Mouse (Mus musculus) mouse trophoblast stem cell (cell line): ENCODE measurements around the gene Gm9758.
"Not testable (repeated sequence)": the region's sequence is repeated elsewhere in the genome, so short reads cannot be mapped to it uniquely, and the experiment has no call there.

Experiments used
- in situ Hi-C, 2 experiments: fragments of 300-500 bp; cut with MseI, MboI; formaldehyde crosslinking; loops; 2 replicates in 1 of 2; 3 replicates in 1 of 2; pipeline ENCODE4 v1.15.1; 2025

Gene Gm9758

GRCm38 (mm10) chr5:14914799-14915198 lies at the start of gene Gm9758:
Gene Gm9758 (minus strand): TSS chr5:14914899.
- in situ Hi-C loops: not testable (repeated sequence)

- in situ Hi-C loops: not testable (repeated sequence)
These were observed 49.1 kb upstream of the Gm9758 start for GRCm38 (mm10) chr5:14963821-14964220.

GRCm38 (mm10) chr5:14961502-14961901 lies 46.8 kb upstream of the Gm9758 start:
- in situ Hi-C loops: not testable (repeated sequence)

GRCm38 (mm10) chr5:14955928-14956706 lies 41.4 kb upstream of the Gm9758 start:
- in situ Hi-C loops: not testable (repeated sequence)

- in situ Hi-C loops: not testable (repeated sequence)
These were observed 38.9 kb upstream of the Gm9758 start for GRCm38 (mm10) chr5:14953587-14953986.

- in situ Hi-C loops: not testable (repeated sequence)
These were observed 38.0 kb upstream of the Gm9758 start for GRCm38 (mm10) chr5:14952749-14953148.

- in situ Hi-C loops: not testable (repeated sequence)
These were observed 37.1 kb upstream of the Gm9758 start for GRCm38 (mm10) chr5:14951822-14952221.

GRCm38 (mm10) chr5:14947482-14948198 lies 32.9 kb upstream of the Gm9758 start:
- in situ Hi-C loops: not testable (repeated sequence)

- in situ Hi-C loops: not testable (repeated sequence)
These were observed 30.8 kb upstream of the Gm9758 start for GRCm38 (mm10) chr5:14945524-14945923.

GRCm38 (mm10) chr5:14941043-14941442 lies 26.3 kb upstream of the Gm9758 start:
- in situ Hi-C loops: not testable (repeated sequence)

- in situ Hi-C loops: not testable (repeated sequence)
These were observed 23.6 kb upstream of the Gm9758 start, which contains the start of gene Speer4e for GRCm38 (mm10) chr5:14938329-14938728. Gene Speer4e (minus strand): TSS chr5:14938429.

GRCm38 (mm10) chr5:14933721-14934120 lies 19.0 kb upstream of the Gm9758 start:
- in situ Hi-C loops: not testable (repeated sequence)

GRCm38 (mm10) chr5:14927047-14927446 lies 12.3 kb upstream of the Gm9758 start:
- in situ Hi-C loops: not testable (repeated sequence)

- in situ Hi-C loops: not testable (repeated sequence)
These were observed 338 bp downstream of the Gm9758 start for GRCm38 (mm10) chr5:14914361-14914760.

- in situ Hi-C loops: not testable (repeated sequence)
These were observed 11.2 kb downstream of the Gm9758 start for GRCm38 (mm10) chr5:14903539-14903938.

- in situ Hi-C loops: no loop called here
These were observed 22.5 kb downstream of the Gm9758 start for GRCm38 (mm10) chr5:14892242-14892641.

GRCm38 (mm10) chr5:14885291-14885690 lies 29.4 kb downstream of the Gm9758 start:
- in situ Hi-C loops: not testable (repeated sequence)
